Mouse (Mus musculus) hindbrain, embryonic 13.5 days (tissue): ENCODE results near the gene Alox12e. TPM values are rescaled to one million over a fixed set of nuclear protein-coding genes. Genes with fewer than 3 reads are reported as not detected.
"Not testable (repeated sequence)": the region's sequence is repeated elsewhere in the genome, so short reads cannot be mapped to it uniquely, and the experiment has no call there.

Experiments used
- ATAC-seq: fragments of 200-750 bp; cut with Nextera tagmentation; 2 replicates; pipeline ENCODE4 v1.8.0; 2017; ENCODE audit warnings: moderate TSS enrichment; ENCODE audit not compliant: low FRiP score
- H3K27ac ChIP-seq: fragments of 300-500 bp; sonication (generic); 2 replicates; pipeline ENCODE4 v1.5.1; 2015; ENCODE audit warnings: inconsistent platforms, mild to moderate bottlenecking, moderate library complexity
- H3K27me3 ChIP-seq: fragments of 300-500 bp; sonication (generic); 2 replicates; pipeline ENCODE4 v1.6.1; 2015; ENCODE audit warnings: mild to moderate bottlenecking, inconsistent platforms
- H3K36me3 ChIP-seq: fragments of 300-500 bp; sonication (generic); 2 replicates; pipeline ENCODE4 v1.6.1; 2015; ENCODE audit warnings: mild to moderate bottlenecking, inconsistent platforms
- H3K4me1 ChIP-seq: fragments of 300-500 bp; sonication (generic); replicated peaks from 2 replicates; pipeline ENCODE4 v1.6.1; 2015; ENCODE audit warnings: inconsistent platforms
- H3K4me2 ChIP-seq: fragments of 300-500 bp; sonication (generic); 2 replicates; pipeline ENCODE4 v1.6.1; 2015; ENCODE audit warnings: inconsistent platforms, mild to moderate bottlenecking, moderate library complexity
- H3K4me3 ChIP-seq: fragments of 300-500 bp; sonication (generic); 2 replicates; pipeline ENCODE4 v1.5.1; 2015; ENCODE audit warnings: mild to moderate bottlenecking, inconsistent platforms
- H3K9ac ChIP-seq: fragments of 300-500 bp; sonication (generic); 2 replicates; pipeline ENCODE4 v1.6.1; 2015; ENCODE audit warnings: mild to moderate bottlenecking, inconsistent platforms
- H3K9me3 ChIP-seq: fragments of 300-500 bp; sonication (generic); 2 replicates; pipeline ENCODE4 v1.6.1; 2016; ENCODE audit warnings: inconsistent platforms
- WGBS: fragments of 180-500 bp; shearing (Covaris S2); methylation state at CpG from one replicate; pipeline ENCODE4 v1.1.7; 2015; 5-methylcytosine and 5-hydroxymethylcytosine counted together
- polyA plus RNA-seq: library from polyadenylated mRNA; unstranded; fragments of >200 nt; fragmentation: Nextera tagmentation; extraction: Ambion mirVana; gene quantifications from 2 replicates; pipeline ENCODE4 v1.2.1, GENCODE M21; 2015

Gene Alox12e
- polyA plus RNA-seq: not detected in 2 replicates

DNA sequence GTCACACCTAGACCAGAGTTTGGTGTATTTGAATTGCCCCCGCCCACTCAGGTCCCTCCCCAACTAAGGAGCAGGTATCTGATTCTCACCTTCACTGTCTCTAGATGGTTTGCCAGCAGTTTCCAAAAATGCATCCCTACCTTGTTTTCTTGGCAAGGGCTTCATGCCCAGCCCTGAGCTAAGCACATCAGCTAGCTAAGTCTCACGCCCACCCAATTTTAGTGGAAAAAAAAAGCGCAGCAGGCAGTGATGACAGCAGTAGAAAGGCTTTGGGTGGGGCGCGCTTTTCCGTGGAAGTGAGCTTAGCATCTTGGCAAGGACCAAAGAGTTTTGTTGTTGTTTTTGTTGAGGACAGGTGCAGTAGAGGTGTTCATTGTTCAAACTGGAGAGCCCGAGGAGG is at the start of gene Alox12e:
Alox12e (minus strand) TSS at position 101 of the 400 bp plus-strand sequence.
- WGBS: 24% methylated on average over 7 of the region's 7 CpGs
- Histone ChIP-seq H3K4me1 (peaks cover 7% of the 10 kb centered on the region), H3K4me3 (no peak within 1 kb of the TSS; the same call in 1 of the 2 replicates), H3K4me2 (peak within 1 kb of the TSS; percentile 33), H3K36me3 (no peaks in the 10 kb centered on the region), H3K27me3 (peaks cover 66% of the 10 kb centered on the region), H3K9ac (0 out of 2 replicates have a peak within 1 kb of the TSS, but pooled peaks have one; percentile 13), H3K27ac (no peak within 1 kb of the TSS), H3K9me3 (no peaks in the 10 kb centered on the region)
- no peak for ATAC-seq

DNA sequence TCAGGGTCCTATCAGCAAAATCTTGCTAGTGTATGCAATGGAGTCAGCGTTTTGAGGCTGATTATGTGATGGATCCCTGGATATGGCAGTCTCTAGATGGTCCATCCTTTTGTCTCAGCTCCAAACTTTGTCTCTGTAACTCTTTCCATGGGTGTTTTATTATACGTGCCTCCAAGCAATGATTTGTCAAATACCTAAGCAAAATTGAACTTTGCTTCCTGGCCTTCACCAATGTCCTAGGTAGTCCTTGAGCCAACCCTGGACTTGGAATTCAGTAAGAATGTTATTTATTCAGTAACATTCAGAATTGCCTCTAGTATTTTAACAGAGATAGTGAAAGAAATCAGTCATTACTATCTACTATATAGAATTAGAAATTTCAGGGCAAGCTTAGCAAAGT is 46.2 kb upstream of the Alox12e start:
- ATAC-seq, H3K4me3 ChIP-seq, H3K36me3 ChIP-seq: not testable (repeated sequence)

DNA sequence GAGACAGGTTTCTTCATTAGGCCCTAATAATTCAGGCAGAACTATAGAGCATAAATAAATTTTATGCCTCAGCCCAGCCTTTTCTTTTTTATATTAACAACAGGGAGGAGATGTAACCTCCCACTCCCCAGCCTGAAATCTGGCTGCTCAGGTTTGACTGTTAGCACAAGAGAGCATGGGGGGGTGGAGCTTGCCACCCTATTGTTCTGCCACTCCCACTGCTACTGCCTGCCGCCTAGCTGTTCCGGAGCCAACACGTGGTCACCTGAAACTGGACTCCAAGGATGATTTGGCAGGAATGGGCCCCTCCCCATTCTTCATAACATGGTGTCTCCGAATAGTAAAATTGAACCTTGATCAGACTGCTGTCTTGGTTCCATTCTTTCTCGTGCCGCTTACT is 45.3 kb upstream of the Alox12e start:
- not testable (repeated sequence) for H3K27ac ChIP-seq, H3K9me3 ChIP-seq, H3K4me2 ChIP-seq, H3K9ac ChIP-seq, H3K36me3 ChIP-seq, H3K27me3 ChIP-seq, ATAC-seq, H3K4me3 ChIP-seq, H3K4me1 ChIP-seq
- WGBS: 89% methylated on average over 6 of the region's 6 CpGs

More for the DNA sequence above, 46.2 kb upstream of the Alox12e start:
- WGBS: 81% methylated on average over 2 of the region's 2 CpGs
- H3K4me1 ChIP-seq, H3K27me3 ChIP-seq, H3K9ac ChIP-seq, H3K4me2 ChIP-seq, H3K27ac ChIP-seq, H3K9me3 ChIP-seq: not testable (repeated sequence)

DNA sequence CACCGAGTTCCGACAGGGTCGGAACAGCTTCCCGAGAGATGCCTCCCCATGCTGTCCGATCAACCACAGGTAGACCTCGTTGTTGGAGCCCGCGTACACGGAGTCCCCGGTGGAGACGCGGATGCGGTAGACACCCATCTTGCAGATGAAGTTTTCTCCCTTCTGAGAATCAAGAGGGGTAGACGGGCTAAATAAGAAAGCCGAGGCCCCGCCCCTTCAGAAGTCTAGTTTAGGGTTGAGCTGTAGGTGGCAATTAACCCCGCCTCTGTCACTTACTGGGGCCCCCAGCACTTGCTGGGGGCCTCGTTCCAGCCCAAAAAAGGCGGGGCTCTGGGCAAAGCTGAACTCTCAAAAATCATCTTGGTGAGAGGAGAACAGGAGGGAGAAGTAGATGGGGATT is 29.4 kb upstream of the Alox12e start, which contains the start of gene Alox15:
Alox15 (minus strand) TSS at position 164 of the 400 bp plus-strand sequence.
- H3K4me2 ChIP-seq: peak within 1 kb of the TSS; percentile 51
- H3K27ac ChIP-seq: no peak within 1 kb of the TSS
- H3K9ac ChIP-seq: no peak within 1 kb of the TSS
- H3K9me3 ChIP-seq: no peaks in the 10 kb centered on the region
- no peaks in the 10 kb centered on the region for H3K36me3 ChIP-seq
- peaks cover 13% of the 10 kb centered on the region for H3K4me1 ChIP-seq
- peak within 1 kb of the TSS; percentile 28 for H3K4me3 ChIP-seq
- WGBS: 1% methylated on average over 19 of the region's 19 CpGs
- no peak for ATAC-seq
- peaks cover 58% of the 10 kb centered on the region for H3K27me3 ChIP-seq

DNA sequence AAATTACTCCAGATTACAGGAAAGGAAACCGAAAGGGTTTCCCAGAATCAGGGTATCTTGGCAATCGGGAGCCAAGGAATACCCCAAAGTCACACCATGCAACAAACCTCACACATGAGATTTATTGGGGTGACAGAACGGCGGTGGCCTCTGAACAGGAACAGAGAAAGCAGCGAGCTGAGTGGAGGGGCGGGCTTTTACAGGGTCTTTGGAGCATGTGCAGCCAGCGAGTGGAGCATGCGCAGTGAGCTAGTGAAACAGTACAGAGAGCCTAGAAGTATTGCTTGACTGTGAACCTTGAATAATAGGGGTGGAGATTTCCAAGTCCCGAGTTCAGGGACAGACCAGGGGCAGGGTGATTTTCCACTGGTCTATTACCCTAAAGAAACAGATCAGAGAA is 26.2 kb upstream of the Alox12e start:
- Histone ChIP-seq H3K4me2 (no peak overlapping the region), H3K27ac (no peak overlapping the region), H3K4me3 (no peak overlapping the region), H3K4me1 (peaks cover 13% of the 10 kb centered on the region), H3K9ac (no peak overlapping the region), H3K27me3 (peaks cover 62% of the 10 kb centered on the region), H3K9me3 (no peaks in the 10 kb centered on the region), H3K36me3 (no peaks in the 10 kb centered on the region)
- WGBS: 88% methylated on average over 9 of the region's 9 CpGs
- ATAC-seq: no peak

DNA sequence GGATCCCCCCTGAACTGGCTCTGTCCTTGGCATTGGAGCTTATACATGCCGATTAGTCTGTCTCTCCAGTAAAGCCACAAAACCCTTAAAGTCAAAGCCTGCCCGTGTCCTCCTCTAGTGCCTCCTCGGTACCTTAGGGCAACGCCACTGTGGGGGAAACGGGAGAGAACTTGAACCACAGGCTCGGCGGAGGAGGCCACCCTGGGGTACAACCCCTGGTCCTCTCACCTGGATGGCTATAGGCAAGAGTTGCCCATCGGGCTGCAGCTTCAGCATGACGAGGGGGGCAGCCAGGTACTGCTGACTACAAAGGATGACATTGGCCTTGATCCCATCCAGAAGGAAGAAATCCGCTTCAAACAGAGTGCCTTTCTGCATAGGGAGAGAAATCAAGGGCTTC is 25.4 kb upstream of the Alox12e start:
- 86% methylated on average over 10 of the region's 10 CpGs for WGBS
- Histone ChIP-seq H3K9me3 (no peaks in the 10 kb centered on the region), H3K27ac (no peak overlapping the region), H3K27me3 (peaks cover 55% of the 10 kb centered on the region), H3K4me3 (no peak overlapping the region), H3K36me3 (no peaks in the 10 kb centered on the region), H3K9ac (no peak overlapping the region), H3K4me1 (peaks cover 13% of the 10 kb centered on the region), H3K4me2 (no peak overlapping the region)
- ATAC-seq: no peak

DNA sequence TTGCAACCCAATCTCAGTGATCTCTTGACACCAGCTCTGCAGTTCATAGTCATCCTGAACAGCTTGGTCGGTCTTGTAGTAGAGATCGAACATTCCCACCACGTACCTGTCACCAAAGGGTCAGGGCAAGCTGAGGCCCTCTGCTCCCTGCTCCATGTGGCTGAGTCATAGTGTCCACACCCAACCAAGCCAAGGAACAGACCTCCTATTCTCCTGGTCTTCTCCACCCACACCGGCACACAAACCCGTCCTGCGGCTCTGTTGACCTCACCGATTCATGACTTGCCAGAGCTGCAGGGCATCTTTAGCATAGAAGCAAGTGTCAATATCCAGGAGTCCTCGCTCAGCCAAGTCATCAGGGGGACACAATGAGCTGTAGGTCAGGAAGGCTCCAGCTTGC is 23.1 kb upstream of the Alox12e start:
- Histone ChIP-seq H3K9ac (no peak overlapping the region), H3K36me3 (no peaks in the 10 kb centered on the region), H3K4me1 (no peaks in the 10 kb centered on the region), H3K27ac (no peak overlapping the region), H3K27me3 (peaks cover 32% of the 10 kb centered on the region), H3K9me3 (no peaks in the 10 kb centered on the region), H3K4me3 (no peak overlapping the region), H3K4me2 (no peak overlapping the region)
- no peak for ATAC-seq
- WGBS: 92% methylated on average over 8 of the region's 8 CpGs

DNA sequence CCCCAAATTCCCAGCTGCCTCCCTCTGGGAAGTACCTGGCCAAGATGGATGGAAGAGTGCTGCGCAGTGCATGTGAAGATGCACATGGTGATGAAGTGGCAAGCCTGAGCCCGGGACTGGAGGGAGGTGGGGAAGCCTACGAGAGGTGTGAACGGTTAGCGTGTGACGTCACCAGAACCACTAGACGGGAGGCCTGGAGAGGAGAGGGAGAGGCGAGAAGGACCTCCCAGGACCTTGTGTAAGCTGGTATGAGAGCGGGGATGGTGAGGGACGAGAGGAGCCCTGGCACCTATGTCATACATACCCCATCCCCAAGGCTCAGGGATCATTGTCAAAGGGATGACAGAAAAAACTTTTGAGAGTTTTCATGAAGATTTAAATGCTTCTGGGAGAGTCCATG is 22.6 kb upstream of the Alox12e start:
- peaks cover 28% of the 10 kb centered on the region for H3K27me3 ChIP-seq
- WGBS: 89% methylated on average over 10 of the region's 10 CpGs

DNA sequence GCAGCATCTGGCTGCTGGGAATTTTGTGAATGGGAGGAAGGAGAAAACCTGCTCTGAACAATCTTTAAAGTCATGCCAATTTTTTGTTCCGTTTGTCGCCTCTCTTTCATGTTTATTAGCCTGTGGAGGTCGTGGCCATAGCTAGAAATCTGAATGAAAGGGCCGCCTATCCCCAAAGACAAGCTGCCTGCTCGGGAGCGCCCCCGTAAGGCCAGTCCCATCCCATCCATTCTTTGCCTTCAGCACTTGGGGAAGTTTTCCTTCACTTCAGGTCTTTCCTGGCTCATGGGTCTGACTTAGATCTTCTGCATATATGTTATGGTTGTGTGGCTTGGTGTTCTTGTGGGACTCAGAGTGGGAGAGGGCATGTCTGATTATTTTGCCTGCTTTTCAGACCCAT is 17.1 kb upstream of the Alox12e start:
- Histone ChIP-seq H3K4me2 (no peak overlapping the region), H3K9me3 (no peaks in the 10 kb centered on the region), H3K27ac (no peak overlapping the region), H3K9ac (no peak overlapping the region), H3K36me3 (no peaks in the 10 kb centered on the region), H3K4me3 (no peak overlapping the region), H3K4me1 (no peaks in the 10 kb centered on the region), H3K27me3 (peaks cover 4% of the 10 kb centered on the region; the same call in 1 of the 2 replicates)
- no peak for ATAC-seq
- 53% methylated on average over 7 of the region's 7 CpGs for WGBS

More for the DNA sequence above, 22.6 kb upstream of the Alox12e start:
- no peak overlapping the region for H3K4me3 ChIP-seq
- H3K4me2 ChIP-seq: no peak overlapping the region
- no peaks in the 10 kb centered on the region for H3K36me3 ChIP-seq
- H3K27ac ChIP-seq: no peak overlapping the region
- H3K9me3 ChIP-seq: no peaks in the 10 kb centered on the region
- no peak overlapping the region for H3K9ac ChIP-seq
- ATAC-seq: no peak
- no peaks in the 10 kb centered on the region for H3K4me1 ChIP-seq

DNA sequence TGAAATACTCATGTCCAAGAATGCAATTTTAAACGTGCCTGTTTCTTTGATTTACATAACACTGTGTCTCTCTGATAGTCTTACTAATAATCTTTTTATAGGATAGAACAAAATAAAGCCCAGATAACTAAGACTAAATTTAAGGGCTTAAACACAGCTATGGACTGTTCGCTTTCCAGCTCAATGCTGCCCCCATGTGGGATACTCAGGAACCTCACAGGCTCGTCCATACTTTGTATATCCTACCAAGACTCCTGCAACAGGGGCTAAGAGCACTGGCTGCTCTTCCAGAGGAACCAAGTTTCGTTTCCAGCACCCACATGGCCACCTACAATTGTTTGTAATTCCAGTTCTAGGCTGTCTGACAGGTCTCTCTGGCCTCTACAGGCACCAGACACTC is 12.0 kb upstream of the Alox12e start:
- 32% methylated on average over 4 of the region's 4 CpGs for WGBS
- Histone ChIP-seq H3K9me3 (no peaks in the 10 kb centered on the region), H3K4me3 (no peak overlapping the region), H3K27ac (no peak overlapping the region), H3K4me2 (no peak overlapping the region), H3K27me3 (peaks cover 4% of the 10 kb centered on the region; the same call in 1 of the 2 replicates), H3K9ac (no peak overlapping the region), H3K36me3 (no peaks in the 10 kb centered on the region), H3K4me1 (no peaks in the 10 kb centered on the region)
- no peak for ATAC-seq

DNA sequence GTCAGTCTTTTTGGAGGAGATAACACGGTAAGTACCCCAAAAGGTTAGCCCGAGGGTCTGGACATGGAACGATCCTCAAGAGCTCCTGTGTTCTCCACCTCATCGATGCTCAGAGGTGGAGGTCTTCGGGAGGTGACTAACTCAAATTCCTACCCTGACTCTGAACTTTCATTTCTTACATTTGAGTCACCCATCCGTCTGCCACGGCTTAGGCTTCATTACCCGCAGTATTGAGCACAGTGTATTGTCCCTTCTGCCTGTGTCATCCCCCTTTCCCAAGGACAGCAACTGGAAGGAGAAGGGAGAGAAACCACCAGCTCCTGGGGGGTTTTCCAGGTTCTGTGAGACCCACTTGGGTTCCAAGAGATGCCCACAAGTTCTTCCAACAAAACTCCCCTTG is 2.3 kb upstream of the Alox12e start:
- Histone ChIP-seq H3K9ac (no peak overlapping the region), H3K27ac (no peak overlapping the region), H3K4me2 (no peak overlapping the region), H3K36me3 (no peaks in the 10 kb centered on the region), H3K4me3 (no peak overlapping the region), H3K4me1 (peaks cover 7% of the 10 kb centered on the region), H3K9me3 (no peaks in the 10 kb centered on the region), H3K27me3 (peaks cover 54% of the 10 kb centered on the region)
- WGBS: 88% methylated on average over 8 of the region's 8 CpGs
- ATAC-seq: no peak

DNA sequence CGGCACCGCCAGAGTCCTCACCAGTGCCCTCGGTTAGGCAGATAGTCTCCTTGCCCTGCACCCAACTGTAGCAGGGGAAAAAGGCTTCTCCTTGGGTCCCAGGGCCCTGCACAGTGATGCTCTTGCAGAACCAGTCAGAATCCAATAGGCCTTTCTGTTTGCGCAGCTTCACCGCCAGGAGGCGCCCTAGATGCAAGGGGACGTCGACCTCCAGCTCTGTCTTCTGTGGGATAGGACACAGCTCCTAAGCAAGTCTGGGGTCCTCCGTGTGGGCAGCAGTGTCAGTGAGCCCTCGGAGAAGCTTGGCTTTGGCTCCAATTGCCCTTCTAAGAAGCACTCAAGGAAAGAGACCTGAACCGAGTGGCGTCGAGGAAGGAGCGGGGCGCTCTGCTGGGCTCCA is 764 bp downstream of the Alox12e start:
- Histone ChIP-seq H3K4me1 (peaks cover 7% of the 10 kb centered on the region), H3K4me2 (peak overlapping the region; percentile 33), H3K4me3 (no peak overlapping the region; the same call in 1 of the 2 replicates), H3K36me3 (no peaks in the 10 kb centered on the region), H3K27ac (no peak overlapping the region), H3K9ac (0 out of 2 replicates have a peak overlapping the region, but pooled peaks have one; percentile 13), H3K27me3 (peaks cover 63% of the 10 kb centered on the region), H3K9me3 (no peaks in the 10 kb centered on the region)
- 3% methylated on average over 15 of the region's 15 CpGs for WGBS
- no peak for ATAC-seq

DNA sequence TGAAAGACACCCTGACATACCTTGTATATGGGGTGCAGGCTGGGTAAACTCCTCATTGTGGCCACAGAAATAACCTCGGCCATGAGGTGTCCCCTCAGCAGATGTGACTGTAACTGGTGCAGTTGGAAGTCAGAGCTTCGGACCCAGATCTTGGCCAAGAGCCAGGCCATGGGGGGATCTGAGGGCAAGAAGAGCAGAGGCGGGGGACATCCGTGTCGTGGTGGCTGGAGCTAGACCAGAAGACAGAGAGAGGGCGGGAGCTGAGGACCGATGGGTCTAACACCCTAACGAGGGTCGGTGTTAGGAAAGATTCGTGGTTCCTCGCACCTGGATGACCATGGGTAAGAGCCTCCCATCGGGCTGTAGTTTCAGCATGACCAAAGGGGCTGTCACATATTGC is 2.8 kb downstream of the Alox12e start:
- Histone ChIP-seq H3K9me3 (no peaks in the 10 kb centered on the region), H3K4me2 (no peak overlapping the region)

More for the DNA sequence above, 2.8 kb downstream of the Alox12e start:
- no peak overlapping the region for H3K9ac ChIP-seq
- peaks cover 7% of the 10 kb centered on the region for H3K4me1 ChIP-seq
- peaks cover 64% of the 10 kb centered on the region for H3K27me3 ChIP-seq
- H3K27ac ChIP-seq: no peak overlapping the region
- ATAC-seq: no peak
- WGBS: 86% methylated on average over 12 of the region's 12 CpGs
- H3K36me3 ChIP-seq: no peaks in the 10 kb centered on the region
- no peak overlapping the region for H3K4me3 ChIP-seq
